Mouse (Mus musculus) adrenal gland, postnatal 14 days (tissue): ENCODE measurements around the gene Sipa1l2. TPM values are rescaled to one million over a fixed set of nuclear protein-coding genes. Genes with fewer than 3 reads are reported as not detected.

ENCODE experiments used
- total RNA-seq: library from RNA; stranded (reverse); gene quantifications from 2 replicates; pipeline ENCODE4 v1.2.3, GENCODE M21; 2021

Sipa1l2 gene
- total RNA-seq, 1 experiment from 2014 or later, result 37.9 TPM

Other genes starting within 250 kb of the Sipa1l2 start
- 3.3 and 3.6 TPM in 2 replicates for gene Map10, start 100.0 kb upstream of the Sipa1l2 start, total RNA-seq
- 14.3 TPM in 2 replicates for gene Ntpcr, start 160.2 kb upstream of the Sipa1l2 start, total RNA-seq